Mouse (Mus musculus) ovary, adult 18-20 months (tissue): ENCODE results near the gene Gxylt2.

ENCODE experiments used
- DNase-seq: peaks from one replicate; pipeline ENCODE4 v3.0.0; 2022; ENCODE audit warnings: low spot score, mixed read lengths

Gene Gxylt2

DNA sequence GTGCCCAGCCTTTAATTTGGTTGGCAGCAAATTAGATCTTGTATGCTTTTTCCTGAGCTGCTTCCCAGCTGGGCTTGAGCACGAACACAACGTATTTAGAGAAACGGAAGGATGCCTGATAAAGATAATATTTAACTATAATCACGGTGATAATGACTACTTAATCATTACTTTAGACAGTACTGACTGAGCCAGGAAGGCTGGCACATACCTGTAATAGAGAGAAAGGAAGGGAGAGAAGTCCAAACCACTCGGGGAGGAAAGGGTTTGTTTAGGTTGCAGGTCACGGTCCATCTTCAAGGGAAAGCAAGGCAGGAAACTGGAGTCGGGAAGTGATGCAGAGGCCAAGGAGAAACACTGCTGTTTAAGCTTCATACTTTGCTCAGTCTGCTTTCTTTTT, 11.6 kb downstream of the Gxylt2 start:
- no peak for DNase-seq

DNA sequence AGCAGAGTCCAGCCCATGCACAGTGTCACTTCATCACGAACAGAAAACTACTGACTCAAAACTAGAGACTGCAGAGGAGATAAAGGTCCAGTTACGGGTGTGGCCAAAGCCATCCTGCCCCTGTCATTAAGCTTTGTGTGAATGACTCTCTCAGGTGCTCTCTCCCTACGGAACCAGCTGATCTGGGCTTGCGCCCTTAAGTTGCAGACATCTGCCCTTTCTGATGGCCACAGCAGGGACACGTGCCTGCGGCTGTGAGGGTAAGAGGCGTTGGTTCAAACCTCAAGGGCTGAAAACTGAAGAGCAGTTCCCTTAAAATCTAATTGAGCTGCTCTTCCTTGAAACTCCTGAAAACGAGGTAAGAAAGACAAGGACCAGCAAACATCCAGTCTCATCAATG, 12.3 kb downstream of the Gxylt2 start:
- DNase-seq: no peak

DNA sequence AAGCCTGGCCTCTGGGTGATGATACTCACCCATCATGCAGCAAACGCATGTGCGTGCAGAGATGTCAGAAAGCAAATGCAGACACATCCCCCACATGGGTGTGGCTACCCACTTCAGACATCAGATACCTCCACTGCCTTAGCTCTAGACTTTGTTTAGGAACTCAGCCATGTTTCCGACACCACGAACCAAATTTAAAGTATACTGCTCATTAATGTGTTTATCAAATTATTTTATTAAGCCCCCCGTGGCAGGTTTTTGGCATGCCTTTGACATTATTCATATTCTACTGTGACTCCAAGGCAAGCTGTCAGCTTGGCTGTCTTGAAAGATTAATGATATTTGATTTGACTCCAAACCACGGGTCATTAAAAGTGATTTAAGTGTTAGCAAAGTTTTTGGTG, 15.6 kb downstream of the Gxylt2 start:
- no peak for DNase-seq

DNA sequence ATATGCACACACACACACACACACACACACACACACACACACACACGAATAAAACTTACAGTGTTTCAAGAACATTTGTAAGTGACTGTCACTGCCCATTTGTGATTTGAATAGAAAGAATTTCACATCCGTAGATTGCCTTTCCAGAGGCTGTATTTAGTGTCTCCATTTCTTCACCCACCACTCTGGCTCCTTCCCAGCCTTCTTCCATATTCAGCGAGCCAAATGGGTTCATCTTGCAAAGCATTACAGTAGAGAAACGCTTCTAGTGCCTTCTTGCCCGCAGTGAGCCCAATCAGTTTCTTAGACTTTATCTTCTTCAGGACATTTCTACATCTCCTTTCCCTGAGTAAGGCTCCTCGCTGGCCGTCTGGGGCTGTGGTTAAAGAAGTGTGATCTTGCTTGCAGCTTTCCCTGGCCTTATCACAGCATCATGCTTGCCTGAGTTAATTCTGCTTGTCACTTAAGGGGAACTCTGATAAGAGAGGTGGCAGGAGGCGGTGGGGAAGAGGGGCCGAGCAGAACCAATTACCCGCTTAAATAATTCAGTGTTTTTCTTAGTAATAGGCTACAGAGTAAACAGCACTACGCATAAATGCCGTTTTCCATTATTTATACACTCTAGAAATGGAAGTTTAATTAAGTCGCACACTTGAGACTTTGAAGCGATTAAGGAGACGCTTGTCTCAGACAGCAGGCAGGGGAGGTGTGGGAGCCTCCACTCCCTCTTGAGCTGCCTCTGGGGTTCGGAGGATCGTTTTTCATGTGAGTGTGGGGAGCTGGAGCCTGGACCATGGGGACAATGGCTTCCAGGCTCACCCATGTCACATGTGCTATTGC, 16.6 kb downstream of the Gxylt2 start:
- no peak for DNase-seq

DNA sequence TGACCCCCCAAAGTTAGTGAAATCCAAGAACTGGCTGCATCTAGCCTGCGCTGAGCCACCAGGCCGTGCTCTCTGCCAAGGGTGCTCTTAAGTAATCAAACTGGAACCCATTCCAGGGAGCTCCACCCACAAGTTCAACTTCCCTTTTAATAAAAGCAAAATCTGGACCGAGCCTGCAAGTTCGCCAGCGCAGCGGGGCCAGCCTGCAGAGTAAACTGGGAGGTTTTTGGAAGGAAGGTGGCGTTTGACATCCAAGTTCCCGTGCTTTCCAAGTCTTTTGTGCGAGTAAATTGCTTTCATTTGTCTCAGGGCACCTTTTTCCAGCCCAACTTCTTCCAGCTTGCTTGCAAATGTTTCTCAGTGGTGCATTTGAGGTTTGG, 27.5 kb downstream of the Gxylt2 start:
- DNase-seq: peak; percentile 40

DNA sequence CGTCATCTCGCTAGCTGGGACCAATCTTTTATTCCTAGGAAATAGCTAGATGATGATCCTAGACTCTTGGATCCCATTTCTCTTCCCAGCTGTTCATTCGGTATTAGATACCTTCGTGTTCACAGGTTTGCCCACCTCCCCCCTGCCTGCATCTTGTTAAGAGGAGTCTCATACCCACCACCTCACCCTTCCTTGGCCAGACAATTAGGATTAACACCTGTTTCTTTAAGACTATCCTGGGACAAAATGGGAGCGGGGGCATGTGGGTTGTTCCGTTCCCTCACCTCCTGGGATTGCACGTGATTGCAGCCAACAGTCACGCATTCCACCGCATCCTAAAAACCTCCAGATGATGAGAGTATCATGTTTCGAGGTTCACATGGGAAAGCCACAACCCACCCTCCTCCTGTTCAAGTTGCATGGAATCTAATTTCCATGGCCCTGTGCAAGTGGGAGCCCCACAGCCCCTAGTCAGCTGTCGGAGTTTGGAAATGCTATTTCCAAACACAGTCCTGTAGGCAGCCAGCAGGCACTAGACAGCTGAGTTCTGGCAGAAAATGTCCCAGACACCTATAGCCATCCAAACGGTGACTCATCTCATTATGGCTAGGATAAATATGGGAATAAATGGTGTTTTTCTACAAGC, 28.0 kb downstream of the Gxylt2 start:
- DNase-seq: no peak

DNA sequence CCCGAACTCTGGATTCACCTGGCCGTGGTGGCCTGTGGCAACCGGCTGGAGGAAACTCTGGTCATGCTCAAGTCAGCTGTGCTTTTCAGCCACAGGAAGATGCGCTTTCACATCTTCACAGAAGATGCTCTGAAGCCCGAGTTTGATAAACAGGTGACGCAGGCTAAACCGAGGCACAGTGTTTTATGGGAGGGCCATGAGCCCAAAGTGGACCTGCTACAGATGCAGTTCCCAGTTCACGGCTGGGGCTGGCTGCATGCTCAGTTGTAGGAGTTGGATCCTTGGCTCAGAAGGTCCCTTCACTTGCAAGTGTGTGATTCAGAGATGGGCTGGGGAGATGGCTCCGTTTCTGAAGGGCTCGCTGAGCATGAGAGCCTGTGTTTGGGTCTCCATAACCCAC, 28.7 kb downstream of the Gxylt2 start:
- DNase-seq: no peak

DNA sequence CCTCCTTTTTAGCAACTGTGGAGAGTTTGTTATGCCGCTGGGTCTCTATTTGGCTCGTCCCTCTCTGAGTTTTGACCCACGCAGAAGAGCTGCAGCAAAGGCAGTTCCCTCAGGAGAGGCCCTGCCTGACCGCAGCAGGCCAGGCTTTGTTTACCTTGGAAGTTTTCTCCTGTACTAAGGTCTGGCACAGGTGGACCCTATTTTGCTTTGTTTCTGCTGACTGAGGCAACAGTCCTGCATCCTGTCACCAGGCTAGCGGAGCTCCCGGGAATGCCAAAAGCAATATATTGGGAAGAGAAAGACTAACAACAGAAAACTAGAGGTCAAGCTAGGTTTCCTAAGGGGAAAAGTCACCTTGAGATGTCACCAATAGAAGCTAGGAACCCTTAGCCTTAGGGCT, 29.8 kb downstream of the Gxylt2 start:
- DNase-seq: no peak

DNA sequence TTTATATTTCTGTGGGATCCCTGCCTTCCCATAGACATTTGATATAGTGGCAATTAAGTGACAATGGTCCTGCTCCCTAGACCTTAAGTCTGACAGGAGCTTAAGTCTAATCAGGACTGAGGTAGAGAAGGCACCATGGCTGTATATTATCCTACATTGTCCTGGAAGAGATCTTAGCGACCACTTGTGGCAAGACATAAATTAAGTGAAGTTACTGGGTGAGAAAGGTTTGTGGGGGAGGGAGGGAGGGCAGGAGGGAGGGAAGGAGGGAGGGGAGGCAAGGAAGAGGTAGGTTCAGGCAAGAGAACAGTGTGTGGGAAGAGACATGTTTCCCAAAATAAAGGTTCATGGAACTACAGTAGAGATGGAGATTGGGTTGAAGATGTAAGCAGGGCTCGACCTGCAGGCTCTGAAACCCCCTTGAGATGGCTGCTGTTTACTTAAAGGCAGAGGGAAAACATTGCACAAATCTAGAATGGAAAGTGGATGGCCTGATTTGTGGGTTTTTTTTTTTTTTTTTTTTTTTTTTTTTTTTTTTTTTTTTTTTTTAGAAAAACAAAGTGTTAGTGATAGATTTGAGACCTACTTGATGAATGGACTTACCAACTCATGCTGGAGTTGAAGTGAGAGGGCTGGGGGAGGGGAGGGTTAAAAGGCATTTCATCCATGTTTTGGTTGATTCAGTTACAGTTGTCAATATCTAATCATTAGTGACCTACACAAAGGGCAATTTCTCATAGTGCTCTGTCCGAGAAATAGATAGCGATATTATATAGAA, 54.1 kb downstream of the Gxylt2 start:
- no peak for DNase-seq

DNA sequence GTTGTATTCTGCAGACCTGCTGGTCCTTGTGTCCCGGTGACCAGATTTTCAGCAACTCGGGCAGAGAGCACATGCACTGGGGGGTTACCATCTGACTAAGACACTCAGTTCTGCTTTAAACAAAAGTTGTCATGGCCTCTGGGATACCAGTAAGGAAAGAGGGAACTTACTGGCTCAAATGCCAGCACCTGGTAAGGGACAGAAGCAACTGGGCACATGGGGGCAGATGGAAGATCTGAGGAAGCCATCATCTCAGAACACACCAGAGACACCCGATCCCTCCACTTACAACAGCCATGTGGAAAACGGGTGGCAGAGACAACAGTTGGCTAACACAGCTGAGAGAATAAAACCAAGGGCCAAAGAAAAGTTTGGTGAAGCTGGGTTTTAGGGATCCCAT, 63.2 kb downstream of the Gxylt2 start:
- DNase-seq: no peak

DNA sequence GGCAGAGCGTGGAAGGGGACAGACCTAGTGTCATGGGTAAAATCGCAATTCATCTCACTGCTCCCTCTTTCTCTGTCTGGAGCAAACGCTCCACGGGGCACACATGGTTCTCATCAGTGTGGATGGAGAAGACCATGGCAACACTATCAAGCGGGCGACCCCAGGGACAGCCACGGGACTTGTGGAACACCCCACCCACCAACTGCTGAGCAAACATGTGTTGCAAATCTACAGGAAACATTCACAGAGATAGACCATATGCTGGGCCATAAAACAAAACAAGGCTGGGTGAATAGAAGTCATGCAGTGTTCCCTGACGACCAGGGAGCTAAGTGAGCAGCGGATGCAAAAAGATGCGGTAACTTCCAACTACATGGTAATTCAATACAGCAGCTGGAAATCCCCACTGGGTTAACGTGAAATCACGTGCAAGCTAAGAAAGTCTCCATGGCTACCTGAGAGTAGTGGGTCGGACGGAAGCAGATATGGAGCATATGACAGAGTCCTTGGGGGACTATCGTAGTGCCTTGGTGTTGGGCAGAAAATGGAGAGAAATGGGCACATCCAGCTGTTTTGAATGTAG, 71.5 kb downstream of the Gxylt2 start:
- no peak for DNase-seq

DNA sequence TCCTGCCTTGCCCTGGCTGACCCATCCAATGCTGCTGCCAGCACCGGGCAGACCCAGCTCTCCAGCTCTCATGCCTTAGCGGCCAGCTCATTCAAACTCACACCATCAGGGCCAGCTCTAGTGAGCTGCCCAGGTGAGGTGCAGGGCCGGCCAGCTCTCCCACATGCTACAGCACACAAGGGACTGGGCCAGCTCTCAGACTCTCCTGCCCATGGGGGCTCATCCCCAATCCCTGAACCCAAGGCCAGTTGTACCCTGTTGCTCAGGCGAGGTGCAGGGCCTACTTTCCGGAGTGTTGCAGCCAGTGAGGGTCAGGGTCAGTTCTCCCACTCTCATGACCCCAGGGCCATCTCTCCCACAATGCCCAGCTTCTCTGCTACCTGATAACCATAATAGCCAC, 74.1 kb downstream of the Gxylt2 start:
- no peak for DNase-seq

DNA sequence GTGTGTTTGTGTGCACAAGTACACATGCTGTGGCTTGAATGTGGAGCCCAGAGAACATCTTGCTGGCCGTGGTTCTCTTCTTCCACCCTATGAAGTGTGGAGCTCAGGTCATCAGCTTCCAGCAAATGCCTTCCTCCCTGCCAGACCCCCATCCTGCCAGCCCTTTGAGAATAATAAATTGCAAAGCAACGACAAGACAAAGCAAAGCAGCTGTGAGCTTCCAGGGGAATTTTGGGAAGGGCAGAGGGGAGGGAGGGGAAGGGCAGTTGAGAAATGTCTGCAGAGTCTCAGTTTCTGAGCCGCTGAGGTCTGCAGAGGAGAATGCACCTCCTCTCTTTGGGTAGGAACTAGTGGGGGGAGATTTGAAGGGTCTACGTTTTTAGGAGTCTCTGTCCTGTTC, 75.9 kb downstream of the Gxylt2 start:
- no peak for DNase-seq

DNA sequence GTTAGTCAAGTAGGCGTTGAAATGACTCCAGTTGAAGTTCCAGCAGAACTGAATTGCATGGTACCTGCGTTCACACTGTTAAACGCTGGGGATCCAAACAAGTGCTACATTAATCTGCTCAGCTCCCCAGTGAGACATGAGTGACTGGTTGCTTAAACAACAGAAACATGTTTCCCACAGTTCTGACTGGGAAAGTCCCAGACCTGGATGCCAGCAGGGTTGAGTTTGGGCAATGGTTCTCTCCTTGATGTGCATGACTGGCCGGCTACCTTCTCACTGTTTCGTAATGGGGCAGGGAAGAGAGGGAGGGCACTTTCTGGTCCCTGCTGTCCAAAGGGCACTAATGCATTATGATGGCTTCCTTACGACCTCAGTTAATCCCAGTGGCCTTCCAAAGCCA, 77.1 kb downstream of the Gxylt2 start:
- DNase-seq: no peak

DNA sequence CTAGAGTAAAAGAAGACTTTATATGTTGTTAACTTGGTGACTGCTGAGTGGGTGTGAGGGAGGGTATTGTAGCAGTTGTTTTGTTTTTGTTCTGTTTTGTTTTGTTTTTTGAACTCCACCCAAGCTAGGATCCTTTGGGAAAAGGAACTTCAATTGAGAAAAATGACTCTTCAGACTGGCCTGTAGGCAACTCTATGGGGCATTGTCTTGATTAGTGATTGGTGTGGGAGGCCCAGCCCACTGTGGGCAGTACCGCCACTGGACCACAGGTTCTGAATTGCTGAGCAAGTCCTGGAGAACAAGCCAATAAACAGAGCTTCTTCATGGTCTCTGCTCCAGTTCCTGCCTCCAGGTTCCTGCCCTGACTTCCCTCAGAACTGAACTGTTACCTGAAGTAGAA, 83.2 kb downstream of the Gxylt2 start:
- DNase-seq: no peak

DNA sequence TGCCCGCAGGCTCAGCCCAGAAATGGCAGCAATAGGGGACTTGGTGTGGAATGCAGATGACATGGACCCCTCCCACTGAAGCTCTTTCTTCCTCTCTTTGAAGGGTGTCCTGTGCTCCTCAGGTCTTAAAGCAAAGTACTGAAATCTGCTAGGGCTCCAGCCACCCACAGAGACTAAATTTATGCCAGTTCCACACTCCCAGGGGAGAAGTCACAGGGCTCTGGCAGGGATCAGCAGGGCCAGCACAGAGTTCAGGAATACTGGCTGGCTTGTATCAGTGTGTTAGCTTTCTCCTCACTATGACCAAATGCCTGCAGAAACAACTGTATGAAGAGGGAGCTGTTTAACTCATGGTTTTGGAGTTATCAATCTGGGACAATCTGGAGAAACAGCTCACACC, 84.6 kb downstream of the Gxylt2 start:
- no peak for DNase-seq

DNA sequence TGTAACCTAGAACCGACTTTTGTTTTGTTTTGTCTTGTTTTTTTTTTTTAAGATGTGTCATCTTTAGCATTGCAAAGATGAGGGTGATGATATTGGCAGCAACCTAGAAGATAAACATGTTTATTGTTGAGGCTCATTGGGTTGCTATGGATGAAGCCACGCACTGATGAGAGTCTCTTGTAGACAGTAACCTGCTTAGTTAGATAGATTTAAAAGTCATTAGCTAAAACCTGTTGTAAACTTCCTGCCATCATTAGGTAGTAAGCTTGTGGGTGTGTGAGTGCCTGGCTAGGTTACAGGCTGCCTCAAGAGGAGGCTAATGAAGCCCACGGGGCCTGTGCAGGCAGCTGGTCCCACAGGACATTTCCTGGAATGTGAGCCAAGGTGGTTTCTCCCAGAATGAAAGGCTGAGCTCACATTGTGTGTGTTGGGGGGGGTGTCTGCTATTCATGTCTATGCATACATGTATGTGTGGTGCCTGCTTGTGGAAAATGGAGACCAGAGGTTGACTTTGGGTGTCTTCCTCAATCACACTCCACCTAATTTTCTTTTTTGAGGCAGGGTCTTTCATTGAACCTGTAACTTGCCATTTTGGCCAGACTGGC, 87.6 kb downstream of the Gxylt2 start:
- DNase-seq: no peak

DNA sequence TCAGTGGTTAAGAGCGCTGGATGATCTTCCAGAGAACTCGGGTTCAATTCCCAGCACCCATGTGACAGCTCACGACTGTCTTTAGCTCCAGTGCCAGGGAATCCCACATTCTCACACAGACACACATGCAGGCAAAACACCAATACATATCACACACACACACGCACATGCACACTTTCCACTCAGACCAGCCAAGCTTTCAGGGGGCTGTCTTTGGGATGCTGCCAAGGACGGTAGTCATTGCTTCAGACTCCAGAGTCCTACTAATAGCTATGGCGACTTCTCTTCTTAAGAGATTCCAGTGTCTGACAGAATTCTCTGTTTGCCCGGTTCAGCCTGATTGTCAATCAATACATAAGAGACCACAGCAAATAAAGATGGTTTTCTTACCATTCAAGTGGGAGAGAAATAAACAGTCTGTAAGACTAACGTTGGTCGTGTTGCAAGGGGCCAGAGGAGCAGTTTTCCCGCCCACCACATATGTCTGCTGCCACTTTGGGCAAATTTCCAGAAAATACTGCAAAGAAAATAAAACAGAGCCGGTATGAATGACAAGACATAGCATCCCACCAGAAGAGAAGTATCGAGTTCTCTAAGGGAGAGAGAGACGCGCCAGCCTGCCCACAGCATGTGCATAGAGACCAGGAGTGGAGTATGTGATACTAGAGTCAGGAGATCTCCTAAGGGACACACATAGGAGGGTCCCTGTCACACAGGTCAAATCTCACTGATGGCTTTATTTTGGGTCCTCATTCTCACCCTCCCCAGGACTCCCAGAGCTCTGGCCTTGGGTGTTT, 88.6 kb downstream of the Gxylt2 start:
- no peak for DNase-seq

DNA sequence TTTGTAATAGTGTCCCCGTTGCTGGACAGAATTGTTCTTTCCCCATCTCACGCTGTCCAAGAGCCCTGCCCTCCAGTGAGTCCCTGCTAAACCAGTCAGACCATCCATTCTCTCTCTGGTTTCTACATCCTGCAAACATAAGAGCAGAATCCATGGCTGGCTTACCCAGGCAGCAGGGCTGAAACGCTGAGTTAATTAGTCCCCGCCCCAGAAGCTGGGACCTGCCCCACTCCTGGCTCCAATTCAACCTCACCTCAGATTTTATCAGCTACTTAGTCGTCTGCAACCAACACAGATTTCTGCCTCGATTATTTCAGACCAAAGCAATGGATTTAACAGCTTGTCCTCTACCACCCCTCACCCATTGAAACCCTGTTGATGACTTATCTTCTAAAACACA, 91.3 kb downstream of the Gxylt2 start:
- DNase-seq: no peak

DNA sequence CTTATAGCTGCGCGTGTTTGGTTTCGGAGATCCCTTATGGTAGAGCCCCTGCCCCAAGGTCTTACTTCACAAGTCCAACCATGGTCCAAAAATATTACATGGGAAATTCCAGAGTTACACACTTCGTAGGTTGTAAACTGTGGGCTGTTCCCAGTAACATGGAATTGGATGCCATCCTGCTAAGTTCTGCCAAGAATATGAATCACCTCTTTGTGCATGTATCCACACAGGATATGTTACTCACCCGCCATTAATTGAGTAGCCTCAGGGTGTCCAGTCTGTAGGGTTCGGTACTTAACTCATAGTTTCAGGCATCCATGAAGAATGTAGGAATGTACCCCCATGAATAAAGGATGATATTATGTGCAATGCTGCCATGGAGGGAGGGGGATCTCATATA, 94.8 kb downstream of the Gxylt2 start:
- DNase-seq: no peak

DNA sequence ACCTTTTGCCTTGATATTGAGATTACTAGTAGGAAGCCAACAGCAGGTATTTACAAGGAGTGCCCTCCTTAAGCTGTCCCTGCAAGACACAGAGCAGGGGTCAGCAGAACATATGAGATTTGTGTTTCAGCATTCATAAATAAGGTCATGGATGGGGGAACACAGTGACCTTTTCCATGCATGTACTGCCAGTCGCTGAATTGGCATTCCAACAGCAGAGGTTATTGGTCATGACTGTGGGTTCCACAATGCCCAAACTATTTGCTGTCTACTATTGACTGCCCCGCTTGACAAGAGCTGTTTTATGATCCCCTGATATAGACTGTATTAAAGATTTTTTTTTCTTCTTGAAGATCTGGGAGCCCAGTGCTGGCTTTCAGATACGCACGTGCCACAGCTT, 95.2 kb downstream of the Gxylt2 start:
- no peak for DNase-seq
